Mouse (Mus musculus) limb, embryonic 12.5 days (tissue): ENCODE data around the gene Itga10. TPM values are rescaled to one million over a fixed set of nuclear protein-coding genes. Genes with fewer than 3 reads are reported as not detected.
"Not testable (repeated sequence)": the region's sequence is repeated elsewhere in the genome, so short reads cannot be mapped to it uniquely, and the experiment has no call there.

Experiments
- ATAC-seq: fragments of 200-750 bp; cut with Nextera tagmentation; 2 replicates; pipeline ENCODE4 v1.8.0; 2017; ENCODE audit warnings: low read depth, moderate TSS enrichment; ENCODE audit not compliant: insufficient number of reproducible peaks, insufficient read depth, low FRiP score, low TSS enrichment
- H3K27ac ChIP-seq: fragments of 300-500 bp; sonication (generic); 2 replicates; pipeline ENCODE4 v1.5.1; 2016; ENCODE audit warnings: mild to moderate bottlenecking, moderate library complexity
- H3K27me3 ChIP-seq: fragments of 300-500 bp; sonication (generic); 2 replicates; pipeline ENCODE4 v1.6.1; 2016; ENCODE audit warnings: mild to moderate bottlenecking, moderate library complexity
- H3K36me3 ChIP-seq: fragments of 300-500 bp; sonication (generic); 2 replicates; pipeline ENCODE4 v1.6.1; 2016; ENCODE audit warnings: mild to moderate bottlenecking, moderate library complexity
- H3K4me1 ChIP-seq: fragments of 300-500 bp; sonication (generic); replicated peaks from 2 replicates; pipeline ENCODE4 v1.6.1; 2016
- H3K4me2 ChIP-seq: fragments of 300-500 bp; sonication (generic); 2 replicates; pipeline ENCODE4 v1.6.1; 2016; ENCODE audit warnings: mild to moderate bottlenecking, moderate library complexity
- H3K4me3 ChIP-seq: fragments of 300-500 bp; sonication (generic); replicated peaks from 2 replicates; pipeline ENCODE4 v1.5.1; 2016; ENCODE audit warnings: mild to moderate bottlenecking
- H3K9ac ChIP-seq: fragments of 300-500 bp; sonication (generic); replicated peaks from 2 replicates; pipeline ENCODE4 v1.6.1; 2016; ENCODE audit warnings: mild to moderate bottlenecking, moderate library complexity
- H3K9me3 ChIP-seq: fragments of 300-500 bp; sonication (generic); 2 replicates; pipeline ENCODE4 v1.6.1; 2016; ENCODE audit warnings: mild to moderate bottlenecking, moderate library complexity
- WGBS: fragments of 180-500 bp; shearing (Covaris S2); methylation state at CpG from one replicate; pipeline ENCODE4 v1.1.7; 2016; 5-methylcytosine and 5-hydroxymethylcytosine counted together
- polyA plus RNA-seq: library from polyadenylated mRNA; unstranded; fragments of >200 nt; fragmentation: Nextera tagmentation; extraction: Ambion mirVana; gene quantifications from 2 replicates; pipeline ENCODE4 v1.2.1, GENCODE M21; 2016

The Itga10 gene
- polyA plus RNA-seq, 1 experiment from 2014 or later: 0.76 TPM

GRCm38 (mm10) chr3:96601941-96602703 lies 43.3 kb upstream of the Itga10 start:
- 38% methylated on average over 10 of the region's 10 CpGs for WGBS
- Histone ChIP-seq H3K36me3 (peaks cover 10% of the 10 kb centered on the region; the same call in 1 of the 2 replicates), H3K4me2 (peak overlapping the region; percentile 78), H3K27me3 (peaks cover 14% of the 10 kb centered on the region), H3K4me3 (peak overlapping the region; percentile 87), H3K9ac (peak overlapping the region; percentile 96), H3K27ac (peak overlapping the region; percentile 94), H3K4me1 (peaks cover 41% of the 10 kb centered on the region), H3K9me3 (no peaks in the 10 kb centered on the region)
- no peak for ATAC-seq

DNA sequence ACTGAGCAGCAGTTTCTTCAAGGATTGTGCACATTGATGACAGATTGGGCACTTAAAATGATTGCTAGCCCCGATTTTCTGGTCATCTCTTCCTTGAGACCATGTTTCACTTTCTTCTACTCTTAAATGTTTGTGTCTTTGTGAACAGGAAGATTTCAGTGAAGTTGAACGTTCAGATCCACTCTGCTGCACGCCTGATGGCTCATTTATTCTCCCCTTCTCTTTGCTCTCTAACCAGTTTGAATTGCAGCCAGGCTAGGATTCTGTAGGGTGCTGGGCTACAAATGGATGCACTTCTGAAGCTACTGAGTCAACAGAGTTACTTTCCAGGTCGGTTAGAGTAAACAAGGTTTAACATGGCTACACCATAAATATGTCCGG lies 42.7 kb upstream of the Itga10 start:
- Histone ChIP-seq H3K9ac (peak overlapping the region; percentile 96), H3K9me3 (no peaks in the 10 kb centered on the region), H3K4me3 (peak overlapping the region; percentile 87), H3K4me1 (peaks cover 35% of the 10 kb centered on the region), H3K27me3 (peaks cover 12% of the 10 kb centered on the region), H3K4me2 (peak overlapping the region; percentile 78), H3K27ac (peak overlapping the region; percentile 94), H3K36me3 (peaks cover 10% of the 10 kb centered on the region; the same call in 1 of the 2 replicates)
- WGBS: 34% methylated on average over 5 of the region's 5 CpGs
- ATAC-seq: no peak

GRCm38 (mm10) chr3:96603311-96603710 lies 42.1 kb upstream of the Itga10 start:
- H3K27me3 ChIP-seq: peaks cover 12% of the 10 kb centered on the region
- ATAC-seq: no peak
- H3K4me1 ChIP-seq: peaks cover 33% of the 10 kb centered on the region
- no peaks in the 10 kb centered on the region for H3K9me3 ChIP-seq
- H3K9ac ChIP-seq: peak overlapping the region; percentile 96
- H3K4me3 ChIP-seq: peak overlapping the region; percentile 87
- peak overlapping the region; percentile 78 for H3K4me2 ChIP-seq
- WGBS: 63% methylated on average over 5 of the region's 5 CpGs
- no peak overlapping the region for H3K27ac ChIP-seq
- peaks cover 10% of the 10 kb centered on the region; the same call in 1 of the 2 replicates for H3K36me3 ChIP-seq

- H3K27me3 ChIP-seq, ATAC-seq, H3K36me3 ChIP-seq, H3K9me3 ChIP-seq, H3K4me2 ChIP-seq, H3K9ac ChIP-seq, H3K4me3 ChIP-seq, H3K27ac ChIP-seq: not testable (repeated sequence)
- WGBS: 86% methylated on average over 4 of the region's 4 CpGs
- peaks cover 22% of the 10 kb centered on the region for H3K4me1 ChIP-seq
Measured at GRCm38 (mm10) chr3:96606007-96606406, 39.4 kb upstream of the Itga10 start.

GRCm38 (mm10) chr3:96606618-96607017 lies 38.8 kb upstream of the Itga10 start:
- WGBS: 90% methylated on average over 4 of the region's 4 CpGs
- Histone ChIP-seq H3K9me3 (no peaks in the 10 kb centered on the region), H3K27me3 (no peaks in the 10 kb centered on the region), H3K4me1 (peaks cover 22% of the 10 kb centered on the region), H3K36me3 (peaks cover 13% of the 10 kb centered on the region; the same call in 1 of the 2 replicates), H3K27ac (no peak overlapping the region), H3K4me3 (no peak overlapping the region), H3K4me2 (no peak overlapping the region), H3K9ac (no peak overlapping the region)
- ATAC-seq: no peak

DNA sequence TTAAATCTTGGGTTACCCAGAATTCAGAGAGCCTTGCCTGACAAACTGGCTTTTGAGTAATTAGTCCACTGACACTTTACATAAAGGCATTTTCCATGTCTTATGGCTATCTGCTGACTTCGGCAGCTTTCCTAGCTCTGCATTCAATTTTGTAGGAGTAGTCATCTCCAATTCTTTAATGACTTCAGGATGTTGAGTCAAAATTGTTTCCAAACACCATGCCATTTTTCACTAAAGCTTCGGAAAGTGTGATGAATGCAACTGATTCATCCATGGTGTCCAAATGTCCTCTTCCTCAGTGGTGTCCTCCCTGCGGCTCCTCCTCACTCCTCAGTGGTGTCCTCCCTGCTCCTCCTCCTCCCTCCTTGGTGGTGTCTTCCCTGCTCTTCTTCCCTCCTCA lies 27.4 kb upstream of the Itga10 start:
- 90% methylated on average over 3 of the region's 3 CpGs for WGBS
- Histone ChIP-seq H3K4me1 (no peaks in the 10 kb centered on the region), H3K36me3 (peaks cover 74% of the 10 kb centered on the region), H3K4me3 (no peak overlapping the region), H3K4me2 (no peak overlapping the region), H3K9me3 (no peaks in the 10 kb centered on the region), H3K27me3 (no peaks in the 10 kb centered on the region), H3K9ac (no peak overlapping the region), H3K27ac (no peak overlapping the region)
- ATAC-seq: no peak

GRCm38 (mm10) chr3:96623201-96623600 lies 22.2 kb upstream of the Itga10 start:
- Histone ChIP-seq H3K4me3 (no peak overlapping the region), H3K27ac (no peak overlapping the region), H3K27me3 (no peaks in the 10 kb centered on the region), H3K36me3 (peaks cover 74% of the 10 kb centered on the region), H3K4me1 (no peaks in the 10 kb centered on the region), H3K9ac (no peak overlapping the region), H3K9me3 (no peaks in the 10 kb centered on the region), H3K4me2 (no peak overlapping the region)
- ATAC-seq: no peak
- 91% methylated on average over 4 of the region's 4 CpGs for WGBS

GRCm38 (mm10) chr3:96629729-96630600 lies 15.4 kb upstream of the Itga10 start, which contains the start of gene Rbm8a:
Gene Rbm8a (plus strand): TSS chr3:96629933.
- peak; percentile 92 for ATAC-seq
- H3K36me3 ChIP-seq: peaks cover 54% of the 10 kb centered on the region
- H3K4me2 ChIP-seq: peak within 1 kb of the TSS; percentile 73
- H3K4me1 ChIP-seq: peaks cover 22% of the 10 kb centered on the region
- H3K9ac ChIP-seq: peak within 1 kb of the TSS; percentile 81
- H3K27ac ChIP-seq: peak within 1 kb of the TSS; percentile 79
- whole genome bisulfite sequencing: under 1% methylated on average over 48 of the region's 48 CpGs
- H3K9me3 ChIP-seq: no peaks in the 10 kb centered on the region
- H3K4me3 ChIP-seq: peak within 1 kb of the TSS; percentile 72
- H3K27me3 ChIP-seq: no peaks in the 10 kb centered on the region

- H3K9ac ChIP-seq: no peak overlapping the region
- no peak for ATAC-seq
- no peaks in the 10 kb centered on the region for H3K9me3 ChIP-seq
- H3K27ac ChIP-seq: no peak overlapping the region
- peaks cover 40% of the 10 kb centered on the region for H3K36me3 ChIP-seq
- no peak overlapping the region for H3K4me2 ChIP-seq
- H3K27me3 ChIP-seq: no peaks in the 10 kb centered on the region
- H3K4me1 ChIP-seq: peaks cover 34% of the 10 kb centered on the region
- no peak overlapping the region for H3K4me3 ChIP-seq
Measured at GRCm38 (mm10) chr3:96632058-96632457, 13.3 kb upstream of the Itga10 start.

GRCm38 (mm10) chr3:96634015-96634414 lies 11.4 kb upstream of the Itga10 start:
- Histone ChIP-seq H3K9me3 (no peaks in the 10 kb centered on the region), H3K4me2 (no peak overlapping the region), H3K27me3 (no peaks in the 10 kb centered on the region), H3K9ac (no peak overlapping the region), H3K4me1 (peaks cover 32% of the 10 kb centered on the region), H3K4me3 (no peak overlapping the region), H3K27ac (no peak overlapping the region), H3K36me3 (peaks cover 53% of the 10 kb centered on the region)
- WGBS: 72% methylated on average over 1 of the region's 1 CpGs
- ATAC-seq: no peak
